Mouse (Mus musculus): Measurements from ENCODE around the gene Mmp25.

GRCm38 (mm10) chr17:23645894-23646293 lies 817 bp upstream of the Mmp25 start:
- TF ChIP-seq POLR2A (IDR thresholded peaks at IDR 0.05; ENCODE audit: borderline replicate concordance, extremely low read depth, insufficient read depth, insufficient read length, poor library complexity, severe bottlenecking) (no peak), CTCF (IDR thresholded peaks at IDR 0.05; ENCODE audit: borderline replicate concordance, extremely low read depth, insufficient read depth, insufficient read length) (no peak)

All from brain, embryonic 14.5 days (tissue).